Mouse (Mus musculus) ES-E14 (cell line): Measurements from ENCODE around the gene Il1rl2. TPM values are rescaled to one million over a fixed set of nuclear protein-coding genes. Genes with fewer than 3 reads are reported as not detected.

Experiments
- DNase-seq: peaks from one replicate; pipeline ENCODE4 v3.0.0-alpha.2; 2013; ENCODE audit warnings: low read depth, low spot score
- H3K27ac ChIP-seq: 2 replicates; pipeline ENCODE4 v1.5.1; 2012; ENCODE audit warnings: low read depth, mild to moderate bottlenecking, low read length, moderate library complexity, mixed read lengths; ENCODE audit not compliant: poor library complexity, insufficient read depth, severe bottlenecking
- H3K36me3 ChIP-seq: 2 replicates; pipeline ENCODE4 v1.6.1; 2012; ENCODE audit warnings: mild to moderate bottlenecking, low read length, moderate library complexity, mixed read lengths; ENCODE audit not compliant: control insufficient read depth, poor library complexity, insufficient read depth, severe bottlenecking
- H3K4me1 ChIP-seq, 2 experiments: fragments of 150-350 bp in 1 of 2; sonication (generic) in 1 of 2; 2 replicates each; pipeline ENCODE4 v1.6.1; 2012; ENCODE audit warnings: low read length in 2 of 2, mild to moderate bottlenecking in 1 of 2, mixed read lengths in 1 of 2; ENCODE audit not compliant: control insufficient read depth in 2 of 2, insufficient read depth in 2 of 2, poor library complexity in 1 of 2
- H3K4me3 ChIP-seq, 2 experiments: fragments of 150-350 bp in 1 of 2; sonication (generic) in 1 of 2; 2 replicates each; pipeline ENCODE4 v1.5.1; 2012; ENCODE audit warnings: low read length in 2 of 2, low read depth in 1 of 2, mild to moderate bottlenecking in 1 of 2, mixed read lengths in 1 of 2; ENCODE audit not compliant: insufficient read depth in 1 of 2, poor library complexity in 1 of 2, severe bottlenecking in 1 of 2
- H3K9ac ChIP-seq: 2 replicates; pipeline ENCODE4 v1.6.1; 2012; ENCODE audit warnings: low read depth, mild to moderate bottlenecking, low read length, mixed read lengths; ENCODE audit not compliant: poor library complexity, insufficient read depth, severe bottlenecking
- H3K9me3 ChIP-seq: fragments of 150-350 bp; sonication (generic); 2 replicates; pipeline ENCODE4 v1.6.1; 2012; ENCODE audit warnings: low read depth, mild to moderate bottlenecking, low read length; ENCODE audit not compliant: control insufficient read depth, insufficient read depth
- CHD2 ChIP-seq: IDR thresholded peaks from 2 replicates; pipeline ENCODE4 v1.6.1; 2014; ENCODE audit warnings: mild to moderate bottlenecking, low read depth, low read length, inconsistent platforms
- HCFC1 ChIP-seq: IDR thresholded peaks from 2 replicates; pipeline ENCODE4 v1.6.1; 2012; ENCODE audit warnings: low read length, inconsistent platforms, borderline replicate concordance; ENCODE audit not compliant: insufficient read depth
- MAFK ChIP-seq: IDR thresholded peaks from 2 replicates; pipeline ENCODE4 v1.6.1; 2014; ENCODE audit warnings: mild to moderate bottlenecking, low read depth, low read length, inconsistent platforms; ENCODE audit not compliant: insufficient read depth
- ZC3H11A ChIP-seq: IDR thresholded peaks from 2 replicates; pipeline ENCODE4 v1.6.1; 2012; ENCODE audit warnings: low read depth, mild to moderate bottlenecking, inconsistent platforms, low read length, borderline replicate concordance
- ZNF384 ChIP-seq: IDR thresholded peaks from 2 replicates; pipeline ENCODE4 v1.6.1; 2012; ENCODE audit warnings: low read depth, low read length, inconsistent platforms
- in situ Hi-C, 2 experiments: fragments of 600-800 bp; cut with MboI; formaldehyde crosslinking; loops; one replicate each; pipeline ENCODE4 v1.15.1; 2025; ENCODE audit warnings: low sequenced_read_pairs in 2 of 2, inconsistent platforms in 1 of 2; ENCODE audit not compliant: unreplicated experiment in 2 of 2
- total RNA-seq: library from RNA; depleted of rRNA; stranded (reverse); fragments of 300-350 nt; gene quantifications from 2 replicates; pipeline ENCODE4 v1.2.3, GENCODE M21; 2012

Gene Il1rl2
- total RNA-seq, 1 experiment: 0.27 TPM

DNA sequence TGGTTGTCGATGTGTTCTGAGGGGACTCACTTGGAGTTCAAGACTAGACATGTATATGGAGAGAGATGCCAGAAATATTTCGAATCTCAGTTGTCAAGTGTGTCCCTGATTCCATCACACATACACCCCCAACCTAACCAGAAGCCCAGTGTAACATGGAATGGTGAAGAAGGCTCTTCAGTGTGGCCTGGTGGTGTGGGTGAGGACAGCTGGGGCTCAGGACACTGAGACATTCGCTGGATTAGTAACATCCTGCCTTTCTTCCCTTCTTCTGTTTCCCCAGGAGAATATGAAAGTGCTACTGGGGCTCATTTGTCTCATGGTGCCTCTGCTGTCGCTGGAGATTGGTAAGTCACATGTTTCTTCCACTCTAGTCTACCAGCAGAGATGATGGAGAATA lies 42.5 kb upstream of the Il1rl2 start:
- no peaks in the 10 kb centered on the region for H3K9me3 ChIP-seq
- DNase-seq: no peak
- no peak for TF ChIP-seq ZC3H11A
- no peak for TF ChIP-seq CHD2
- no peak for TF ChIP-seq ZNF384
- TF ChIP-seq MAFK: no peak
- TF ChIP-seq HCFC1: no peak
- no peaks in the 10 kb centered on the region for H3K4me1 ChIP-seq
- in situ Hi-C loops: no loop called here
- H3K4me3 ChIP-seq: no peak overlapping the region
- H3K27ac ChIP-seq: no peak overlapping the region
- H3K9ac ChIP-seq: no peak overlapping the region
- no peaks in the 10 kb centered on the region for H3K36me3 ChIP-seq

DNA sequence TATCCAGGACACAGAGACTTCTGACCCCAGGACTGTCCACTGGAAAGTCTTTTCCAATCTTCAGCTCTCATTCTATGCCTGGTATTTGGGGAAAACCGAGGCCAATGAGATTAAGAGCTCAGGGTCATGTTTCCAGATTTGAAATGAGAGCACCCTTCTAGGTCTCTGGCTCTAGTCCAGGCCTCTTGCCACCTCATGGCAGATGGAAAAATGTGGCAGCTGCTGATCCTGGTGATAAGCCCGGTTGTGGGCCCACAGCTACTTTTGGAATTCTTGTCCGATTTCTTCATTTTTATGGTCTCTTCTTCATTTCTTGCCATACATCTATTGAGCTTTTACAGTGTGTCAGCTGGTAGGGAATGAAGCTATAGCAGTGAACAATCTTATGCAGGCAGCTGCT lies 42.0 kb upstream of the Il1rl2 start:
- TF ChIP-seq HCFC1: no peak
- no peak for TF ChIP-seq ZNF384
- TF ChIP-seq MAFK: no peak
- no peak for TF ChIP-seq CHD2
- TF ChIP-seq ZC3H11A: no peak
- no peaks in the 10 kb centered on the region for H3K9me3 ChIP-seq

DNA sequence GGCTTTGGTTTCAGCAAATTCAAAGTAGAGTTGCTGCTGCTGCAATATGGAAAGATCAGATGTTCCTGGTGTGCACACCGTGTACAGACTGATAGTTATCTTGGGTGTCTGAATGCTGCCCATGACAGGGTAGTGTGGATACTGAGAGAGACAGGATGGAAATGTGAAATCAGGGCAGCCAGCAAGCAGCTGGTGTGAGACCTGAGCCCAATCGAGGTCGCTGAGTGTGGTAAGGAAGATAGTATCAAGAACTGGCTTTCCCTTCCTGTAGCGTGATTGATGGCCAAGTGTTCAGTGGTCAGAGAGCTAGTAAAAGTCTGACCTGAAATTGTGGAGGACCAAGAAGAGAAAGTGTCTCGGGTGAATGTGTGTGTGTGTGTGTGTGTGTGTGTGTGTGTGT lies 40.4 kb upstream of the Il1rl2 start:
- TF ChIP-seq ZNF384 (no peak), MAFK (no peak), ZC3H11A (no peak), CHD2 (no peak), HCFC1 (no peak)
- Histone ChIP-seq H3K36me3 (no peaks in the 10 kb centered on the region), H3K27ac (no peak overlapping the region), H3K9me3 (no peaks in the 10 kb centered on the region), H3K4me3 (no peak overlapping the region), H3K9ac (no peak overlapping the region), H3K4me1 (no peaks in the 10 kb centered on the region)
- in situ Hi-C loops: no loop called here
- no peak for DNase-seq

More for the DNA sequence above, 42.0 kb upstream of the Il1rl2 start:
- Histone ChIP-seq H3K27ac (no peak overlapping the region), H3K4me1 (no peaks in the 10 kb centered on the region), H3K4me3 (no peak overlapping the region), H3K9ac (no peak overlapping the region), H3K36me3 (no peaks in the 10 kb centered on the region)
- in situ Hi-C loops: no loop called here
- DNase-seq: no peak

DNA sequence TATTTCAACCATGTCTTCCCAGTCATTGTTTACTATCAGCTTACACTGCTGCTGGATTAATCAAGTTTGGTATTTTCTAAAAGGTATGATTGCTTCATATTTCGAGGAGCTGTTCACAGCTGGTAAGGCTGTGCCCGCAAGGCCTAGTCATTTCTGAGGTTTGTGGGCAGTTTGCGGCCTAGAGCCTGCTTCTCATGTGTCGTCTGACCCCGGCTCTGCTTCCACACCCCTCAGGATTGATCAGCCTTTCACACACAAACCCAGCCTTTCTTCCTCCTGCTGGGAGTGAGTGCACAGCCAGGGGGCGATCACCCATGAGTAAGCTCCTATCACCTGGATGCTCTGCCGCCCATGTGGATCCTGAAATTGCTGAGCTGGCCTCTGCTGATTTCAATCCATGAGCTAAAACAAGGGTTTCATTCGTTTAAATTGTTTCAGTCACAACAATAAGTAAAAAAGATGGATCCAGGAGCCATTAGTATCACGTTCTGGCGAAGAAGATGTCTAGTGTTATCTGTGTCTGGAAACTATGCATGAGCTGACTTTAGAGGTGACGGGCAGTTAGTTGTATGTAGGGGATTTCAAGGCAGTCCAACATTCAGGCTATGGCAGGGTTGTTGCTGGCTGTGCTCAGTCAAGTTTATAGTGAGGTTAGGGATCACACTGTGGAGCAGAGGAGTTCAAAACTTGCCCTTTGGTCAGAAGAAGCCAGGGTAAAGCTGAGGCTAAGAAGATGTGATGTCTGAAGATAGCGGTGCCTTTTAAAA lies 33.7 kb upstream of the Il1rl2 start:
- TF ChIP-seq MAFK: no peak
- TF ChIP-seq CHD2: no peak
- no peak for TF ChIP-seq ZNF384
- no peak for TF ChIP-seq ZC3H11A
- TF ChIP-seq HCFC1: no peak
- no peaks in the 10 kb centered on the region for H3K9me3 ChIP-seq
- in situ Hi-C loops: no loop called here
- H3K4me1 ChIP-seq: 0 out of 4 replicates have a peak, but pooled peaks cover 0 to 1% of the 10 kb centered on the region in 2 experiments
- H3K36me3 ChIP-seq: no peaks in the 10 kb centered on the region
- no peak for DNase-seq
- no peak overlapping the region for H3K9ac ChIP-seq
- no peak overlapping the region for H3K4me3 ChIP-seq
- H3K27ac ChIP-seq: no peak overlapping the region
